Mouse (Mus musculus): ENCODE results near the gene Map3k21.

Gene Map3k21

DNA sequence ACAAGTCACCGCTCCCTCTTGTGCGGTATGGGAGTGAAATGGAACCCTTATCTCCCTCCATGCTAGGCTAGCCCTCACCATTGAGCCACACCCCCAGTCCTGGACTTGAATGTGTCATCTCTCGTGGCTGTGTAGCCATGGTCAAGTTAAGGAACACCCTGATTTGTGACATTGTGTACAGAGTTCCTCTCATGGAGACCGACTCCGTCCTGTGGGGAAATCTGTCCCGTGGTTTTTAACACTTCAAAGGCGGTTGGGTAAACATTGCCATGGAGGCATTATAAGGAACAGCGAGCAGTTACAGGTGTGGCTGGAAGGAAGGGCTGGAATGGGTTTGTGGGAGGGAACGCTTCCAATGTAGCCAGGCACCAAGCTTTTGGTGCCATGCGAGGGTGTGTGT lies 6.8 kb downstream of the Map3k21 start:
- no peak for DNase-seq (ENCODE audit: low spot score)

- DNase-seq (ENCODE audit: low spot score) = no peak
These were observed 8.5 kb downstream of the Map3k21 start for GRCm38 (mm10) chr8:125918719-125919118.

- peak; percentile 42 for DNase-seq (ENCODE audit: low spot score)
These were observed 9.3 kb downstream of the Map3k21 start for GRCm38 (mm10) chr8:125919560-125919959.

DNA sequence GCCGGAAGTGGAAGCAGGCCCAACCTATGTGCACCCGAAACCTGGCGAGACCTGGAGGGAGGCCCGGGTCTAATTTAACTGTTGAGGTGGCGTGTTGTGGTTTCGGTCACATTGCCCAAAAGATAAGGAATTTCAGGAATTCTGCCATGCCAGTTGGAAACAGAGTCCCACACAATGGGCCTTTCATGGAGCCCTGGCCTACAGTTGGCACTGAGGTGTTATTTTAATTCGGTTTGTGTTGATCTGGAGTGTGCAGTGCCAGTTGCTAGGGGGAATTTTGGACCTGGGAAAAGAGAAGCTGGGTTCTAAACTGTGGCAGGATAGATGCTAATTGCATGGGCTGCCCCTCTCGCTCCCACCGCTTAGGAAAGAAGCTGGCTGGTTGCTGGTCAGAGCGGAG lies 10.0 kb downstream of the Map3k21 start:
- DNase-seq (ENCODE audit: low spot score) = no peak

- DNase-seq (ENCODE audit: low spot score) = no peak
These were observed 10.5 kb downstream of the Map3k21 start for GRCm38 (mm10) chr8:125920761-125921160.

DNA sequence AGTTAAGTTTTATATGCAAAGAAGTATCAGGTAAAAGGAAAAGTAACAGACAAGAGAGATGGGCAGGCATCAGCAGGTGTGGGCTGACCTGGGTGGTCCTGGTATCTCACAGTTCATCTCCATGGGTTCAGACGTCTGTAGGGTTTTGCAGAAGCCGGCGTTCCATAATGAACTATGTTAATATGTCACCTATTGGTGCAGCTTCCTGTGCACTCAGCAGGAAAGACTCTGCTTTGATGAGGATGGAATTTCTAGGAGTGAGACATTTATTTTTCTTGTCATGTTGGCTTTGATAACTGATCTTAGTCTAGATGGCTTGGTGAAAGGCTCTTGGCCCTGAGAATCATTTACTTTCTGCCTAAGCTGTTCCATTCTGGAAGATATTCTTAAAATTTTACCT lies 12.1 kb downstream of the Map3k21 start:
- no peak for DNase-seq (ENCODE audit: low spot score)

GRCm38 (mm10) chr8:125926636-125927035 lies 16.4 kb downstream of the Map3k21 start:
- DNase-seq (ENCODE audit: low spot score) = no peak

DNA sequence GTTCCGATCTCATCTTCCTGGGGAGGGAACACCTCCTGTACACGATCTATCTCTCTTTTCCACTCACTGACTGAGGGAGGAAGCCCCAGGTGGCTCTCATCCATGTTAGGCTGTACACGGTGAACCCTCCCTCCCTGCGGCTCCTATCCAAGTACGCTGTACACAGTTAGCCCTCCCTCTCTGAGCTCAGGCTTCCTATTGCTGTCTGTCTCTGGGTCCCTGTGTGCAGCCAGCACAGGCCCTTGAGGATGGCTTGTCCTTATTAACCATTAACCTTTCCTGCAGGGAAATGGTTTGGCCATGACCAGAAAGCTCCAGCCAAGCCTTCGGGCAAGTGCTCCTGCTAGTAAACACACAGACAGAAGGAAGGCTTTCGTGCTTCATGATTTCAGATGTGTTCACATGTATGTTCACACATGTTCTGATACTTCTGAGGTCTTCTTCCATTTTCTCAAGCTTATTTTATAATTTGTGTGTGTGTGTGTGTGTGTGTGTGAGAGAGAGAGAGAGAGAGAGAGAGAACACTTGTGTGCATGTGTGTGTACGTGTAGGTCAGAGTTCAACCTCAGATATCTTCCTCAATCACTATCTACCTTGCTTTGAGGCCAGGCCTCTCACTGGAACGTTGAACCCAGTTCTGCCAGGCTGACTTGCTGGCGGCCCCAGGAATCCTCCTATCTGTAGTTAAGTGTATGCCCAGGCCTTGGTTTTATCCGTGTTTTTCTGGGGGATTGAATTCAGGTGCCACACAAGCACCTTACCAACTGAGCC lies 20.2 kb downstream of the Map3k21 start:
- DNase-seq (ENCODE audit: low spot score) = no peak

GRCm38 (mm10) chr8:125931822-125932221 lies 21.6 kb downstream of the Map3k21 start:
- DNase-seq (ENCODE audit: low spot score) = no peak

DNA sequence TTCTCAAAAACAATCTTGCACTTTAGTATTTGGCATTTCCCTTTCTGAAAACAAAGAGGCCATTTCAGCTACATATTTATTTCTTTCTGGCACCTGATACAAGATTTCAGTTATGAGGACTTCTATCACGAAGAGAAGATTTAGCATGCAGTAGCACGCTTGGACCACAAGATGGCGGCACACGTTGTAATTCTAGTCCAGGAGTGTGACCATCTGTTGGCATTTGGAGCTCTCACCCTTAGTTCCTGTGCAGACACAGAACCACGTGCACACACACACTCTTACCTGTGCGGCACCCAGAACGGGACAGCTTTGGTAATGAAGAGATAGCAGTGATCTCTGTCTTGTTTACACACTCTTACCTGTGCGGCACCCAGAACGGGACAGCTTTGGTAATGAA lies 25.4 kb downstream of the Map3k21 start:
- peak; percentile 86 for DNase-seq (ENCODE audit: low spot score)

- no peak for DNase-seq (ENCODE audit: low spot score)
These were observed 34.3 kb downstream of the Map3k21 start for GRCm38 (mm10) chr8:125944511-125944910.

DNA sequence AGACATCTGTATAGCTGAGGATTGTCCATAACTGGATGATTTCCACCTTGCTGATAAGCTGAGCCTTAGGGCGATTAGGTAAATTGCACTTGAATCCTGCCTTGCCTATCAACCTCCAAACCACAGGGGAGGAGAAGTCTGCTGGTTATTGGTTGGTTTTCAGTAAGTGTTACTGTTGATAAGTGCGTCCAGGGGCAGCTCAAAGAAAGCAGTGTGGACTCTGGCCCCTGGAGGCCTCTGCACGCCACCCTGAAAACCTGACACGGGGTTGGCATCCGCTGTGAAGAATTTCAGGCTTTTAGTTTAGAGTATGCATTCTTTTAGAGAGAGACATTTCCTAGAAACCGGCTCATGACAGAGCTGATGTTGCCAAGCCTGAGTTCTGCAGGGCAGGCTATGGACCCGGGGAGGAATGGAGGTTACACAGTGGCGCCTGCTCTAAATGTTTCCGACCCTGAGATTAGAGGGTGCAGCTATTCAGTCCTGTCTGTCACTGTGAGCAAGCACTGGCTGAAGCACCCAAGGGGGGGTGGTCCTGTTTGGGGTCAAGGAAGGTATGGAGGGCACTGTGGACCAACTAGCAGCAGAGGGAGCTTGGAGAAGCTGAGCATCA lies 38.6 kb downstream of the Map3k21 start:
- no peak for DNase-seq (ENCODE audit: low spot score)

DNA sequence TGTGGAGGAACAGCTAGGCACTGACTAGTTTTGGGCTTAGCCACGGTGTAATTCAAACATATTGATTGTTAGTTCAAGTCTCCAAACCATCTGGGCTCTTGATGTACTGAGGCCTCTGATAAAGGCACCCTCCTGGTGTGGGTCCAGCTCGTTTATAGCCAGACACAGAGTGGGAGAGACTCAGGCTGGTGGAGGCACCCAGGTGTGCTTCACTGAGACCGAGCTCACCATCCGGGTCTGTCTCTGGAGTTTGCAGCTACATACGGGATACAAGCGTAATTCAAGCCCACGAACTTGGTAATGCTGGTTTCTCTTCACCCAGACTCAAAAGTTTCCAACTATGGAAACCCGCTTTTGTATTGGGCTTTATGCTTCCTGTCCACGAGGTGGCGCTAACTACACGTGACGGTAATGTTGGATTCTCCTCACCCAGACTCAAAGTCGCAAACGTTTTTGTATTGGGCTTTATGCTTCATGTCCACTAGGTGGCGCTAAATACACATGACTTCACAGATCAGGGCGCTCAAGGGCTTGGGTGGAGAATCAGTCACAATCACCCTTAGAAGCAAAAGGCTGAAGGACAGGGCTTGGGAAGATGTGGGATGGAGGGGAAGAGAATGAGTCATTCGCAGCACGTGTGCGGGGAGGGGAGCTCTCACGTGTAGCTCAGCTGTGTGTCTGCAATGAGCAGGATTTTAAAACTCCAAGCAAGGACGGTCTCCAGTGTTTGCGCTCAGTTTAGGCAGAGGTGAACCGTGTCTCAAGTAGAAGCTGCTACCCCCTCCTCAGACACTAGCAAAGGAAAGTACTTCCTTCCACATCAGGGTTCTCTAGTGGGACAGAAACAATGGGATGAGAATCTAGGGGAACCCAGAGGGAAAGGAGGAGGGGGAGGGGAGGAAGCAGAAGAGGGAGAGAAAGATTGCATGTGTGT lies 40.0 kb downstream of the Map3k21 start:
- DNase-seq (ENCODE audit: low spot score) = peak; percentile 99

DNA sequence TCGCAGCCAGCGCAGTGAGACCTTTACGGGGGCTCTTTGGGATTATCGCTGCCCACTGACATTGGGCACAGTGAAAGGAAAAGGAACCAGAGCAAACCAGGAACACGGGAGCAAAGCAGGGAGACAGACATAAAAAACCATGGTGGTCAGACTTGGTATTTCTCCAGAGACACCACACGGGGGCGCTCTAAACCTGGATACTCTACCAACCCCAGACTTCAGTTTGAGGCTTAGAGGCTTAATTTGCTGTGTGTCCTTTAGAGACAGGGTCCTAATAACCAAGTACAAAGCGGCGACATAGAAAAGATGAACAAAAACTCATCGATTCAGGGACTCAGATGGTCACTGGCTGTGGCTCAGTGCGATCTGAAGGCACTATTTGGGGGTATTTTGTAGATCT lies 45.4 kb downstream of the Map3k21 start:
- peak; percentile 66 for DNase-seq (ENCODE audit: low spot score)

DNA sequence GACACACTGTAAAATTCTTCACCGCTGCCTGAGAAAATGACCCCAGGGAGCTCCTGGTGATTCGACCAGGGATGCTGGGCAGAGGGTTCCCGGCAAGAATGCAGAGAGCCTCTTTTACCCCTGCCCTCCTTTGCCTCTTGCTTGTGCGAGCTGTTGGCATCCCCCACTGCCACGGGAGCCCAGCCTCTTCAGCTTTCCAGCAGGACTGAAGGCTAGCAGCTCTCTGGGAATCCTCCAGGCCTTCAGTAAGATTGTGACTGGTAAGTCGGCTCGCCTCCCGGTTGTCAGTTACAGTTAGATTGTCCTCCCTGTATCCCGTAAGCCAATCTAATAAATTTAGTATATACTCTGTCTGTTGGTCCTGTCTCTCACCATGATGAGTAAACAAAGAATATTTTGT lies 46.5 kb downstream of the Map3k21 start:
- DNase-seq (ENCODE audit: low spot score) = no peak

DNA sequence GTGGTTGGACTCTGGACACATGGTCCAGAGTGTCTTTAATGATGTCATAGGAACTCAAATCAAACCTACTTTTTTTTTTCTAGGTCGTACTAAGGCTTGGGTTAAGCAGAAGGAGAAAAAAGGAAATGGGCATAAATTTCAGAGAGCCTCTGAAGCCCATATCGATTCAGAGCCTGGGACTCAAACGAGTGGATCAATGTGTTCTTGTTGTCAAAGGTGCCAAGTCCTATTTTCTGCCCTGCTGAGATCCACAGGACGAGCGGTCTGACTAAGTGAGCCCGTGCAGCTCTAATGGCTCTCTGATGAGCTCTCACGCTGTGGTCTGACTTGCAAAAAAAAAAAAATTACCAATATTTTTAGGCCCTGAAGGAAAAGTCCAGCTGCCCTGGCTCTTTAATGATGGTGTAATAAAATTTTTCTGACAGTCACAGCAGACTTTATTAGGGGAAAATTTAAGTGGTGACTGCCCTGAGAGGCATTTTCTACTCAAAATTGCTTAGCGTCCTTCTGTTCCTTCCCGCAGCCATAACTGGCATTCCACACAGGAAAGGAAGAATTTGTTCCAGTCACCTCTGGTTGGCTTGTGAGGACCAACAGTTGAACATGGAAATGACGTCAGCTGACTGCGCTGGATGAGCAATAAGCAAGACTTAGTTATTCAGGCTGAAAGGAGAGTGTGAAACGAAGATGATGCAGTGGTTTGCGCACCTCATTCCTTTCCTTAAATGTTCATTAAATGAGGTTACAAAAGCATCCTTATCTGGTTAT lies 47.2 kb downstream of the Map3k21 start:
- no peak for DNase-seq (ENCODE audit: low spot score)

DNA sequence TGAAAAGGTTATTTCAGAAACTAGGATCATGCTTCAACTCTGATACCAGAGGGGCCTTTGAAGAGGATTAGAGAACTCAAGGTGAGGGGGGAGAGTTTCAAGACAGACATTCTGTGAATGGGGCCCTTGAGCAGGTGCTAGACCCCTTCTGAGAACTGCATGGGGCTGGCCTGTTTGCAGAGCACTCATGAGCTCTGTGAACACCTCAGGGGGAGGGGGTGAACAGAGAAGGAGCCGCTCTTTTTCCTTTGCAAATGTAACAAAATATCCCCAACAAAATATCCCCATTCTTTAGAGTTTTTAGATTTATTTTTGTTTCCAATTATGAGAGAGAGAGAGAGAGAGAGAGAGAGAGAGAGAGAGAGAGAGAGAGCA lies 47.7 kb downstream of the Map3k21 start:
- DNase-seq (ENCODE audit: low spot score) = no peak

DNA sequence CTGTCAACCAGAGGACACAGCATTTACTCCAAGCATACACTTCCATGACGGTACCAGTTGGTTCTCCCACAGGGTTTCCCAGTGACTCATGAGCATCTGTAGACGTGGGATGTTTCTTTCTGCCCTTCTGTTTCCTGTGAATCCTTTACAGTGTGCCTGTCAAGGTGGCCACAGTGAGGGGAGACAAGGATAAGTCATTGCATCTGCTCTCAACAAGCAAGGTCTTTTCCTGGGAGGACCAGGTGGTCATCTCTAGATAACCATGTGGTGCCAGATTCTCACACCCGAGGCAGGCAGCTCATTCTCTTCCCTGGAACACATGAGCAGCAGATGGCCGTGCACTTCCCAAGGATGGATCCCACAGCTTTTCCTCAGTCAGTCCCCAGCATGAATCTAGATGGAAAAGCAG lies 49.1 kb downstream of the Map3k21 start:
- DNase-seq (ENCODE audit: low spot score) = no peak

- no peak for DNase-seq (ENCODE audit: low spot score)
These were observed 49.8 kb downstream of the Map3k21 start for GRCm38 (mm10) chr8:125960037-125960436.

DNA sequence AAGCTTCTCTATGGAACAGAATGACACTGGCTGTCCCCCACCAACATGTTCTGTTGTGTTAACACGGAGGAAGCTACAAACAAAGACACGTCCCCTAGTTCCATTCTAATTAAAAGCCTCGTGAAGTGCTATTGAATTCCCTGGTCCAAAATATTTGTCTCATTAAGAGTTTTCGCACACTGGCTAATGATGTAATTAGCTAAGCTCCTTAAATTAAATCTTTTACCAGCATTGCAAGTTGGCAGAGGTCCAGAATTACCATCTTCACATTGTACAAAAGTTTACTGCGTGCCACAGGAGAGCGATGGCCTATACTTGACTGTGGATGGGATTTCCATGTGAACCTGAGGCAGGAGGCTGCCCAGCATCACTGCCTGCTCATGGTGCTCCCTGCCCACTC lies 51.5 kb downstream of the Map3k21 start:
- no peak for DNase-seq (ENCODE audit: low spot score)

- no peak for DNase-seq (ENCODE audit: low spot score)
These were observed 53.6 kb downstream of the Map3k21 start for GRCm38 (mm10) chr8:125963807-125964211.

DNA sequence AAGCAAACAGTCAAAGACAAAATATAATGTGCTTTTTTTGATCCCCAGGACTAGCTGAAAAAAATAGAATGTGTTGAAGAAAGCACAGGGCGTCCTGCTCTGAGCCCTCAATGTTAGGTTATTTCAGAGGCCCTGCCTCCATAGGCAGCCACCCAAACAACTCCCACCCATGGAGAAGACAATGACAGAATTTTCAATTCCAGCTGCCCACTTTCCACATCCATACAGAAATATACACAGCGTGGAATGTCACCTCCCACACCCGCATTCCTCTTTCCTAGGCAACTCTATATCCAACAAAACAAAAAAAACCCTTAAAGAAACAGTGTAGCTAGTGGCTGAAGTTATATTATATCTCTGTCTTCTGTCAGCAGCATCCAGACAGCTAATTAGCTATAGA lies 61.1 kb downstream of the Map3k21 start:
- no peak for DNase-seq (ENCODE audit: low spot score)

Measured in embryo, embryonic 10 days (tissue).